Comparison of ENCODE assay signal across 8 mouse cellular contexts in genomic region chr19:7381906-7382247, GRCm38 (mm10). TPM values are rescaled to one million over a fixed set of nuclear protein-coding genes. Genes with fewer than 3 reads are reported as not detected.
A peak's percentile ranks its signal among the peaks of the same experiment; 100 is the strongest.
DNase-seq lines count a peak whose midpoint lies in the region; ATAC-seq and TF ChIP-seq lines count a peak whose summit lies in the region.

No protein-coding gene starts in this region.

- peaks cover 3% of the 10 kb centered on the region; the same call in 1 of the 2 replicates for H3K9me3 ChIP-seq in heart, embryonic 15.5 days (replicated peaks)
- H3K9me3 ChIP-seq in ES-E14 (ENCODE audit: control insufficient read depth, insufficient read depth, low read depth, low read length) = no peaks in the 10 kb centered on the region
- H3K9me3 ChIP-seq in forebrain, embryonic 16.5 days (ENCODE audit: control insufficient read depth, low read length) = no peaks in the 10 kb centered on the region
- H3K9me3 ChIP-seq in midbrain, embryonic 10.5 days (replicated peaks) = 0 out of 2 replicates have a peak, but pooled peaks cover 4% of the 10 kb centered on the region

- H3K4me1 ChIP-seq in heart, embryonic 15.5 days (replicated peaks) = peaks cover 36% of the 10 kb centered on the region
- H3K4me1 ChIP-seq in ES-E14 (ENCODE audit: control insufficient read depth in 2 of 2, insufficient read depth in 2 of 2, low read length in 2 of 2, poor library complexity in 1 of 2) = peaks cover 3 to 14% of the 10 kb centered on the region in 2 experiments; a peak in 2 of 4 replicates
- H3K4me1 ChIP-seq in forebrain, embryonic 16.5 days (replicated peaks; ENCODE audit: control insufficient read depth, insufficient read depth, low read length) = peaks cover 33% of the 10 kb centered on the region
- peaks cover 41% of the 10 kb centered on the region for H3K4me1 ChIP-seq in midbrain, embryonic 10.5 days

- H3K4me3 ChIP-seq in heart, embryonic 15.5 days = peak overlapping the region; percentile 79
- peak overlapping the region; percentile 79 to 84 for H3K4me3 ChIP-seq in ES-E14 (ENCODE audit: insufficient read depth in 1 of 2, low read depth in 1 of 2, low read length in 2 of 2, poor library complexity in 1 of 2, severe bottlenecking in 1 of 2)
- H3K4me3 ChIP-seq in forebrain, embryonic 16.5 days (replicated peaks; ENCODE audit: low read length) = peak overlapping the region; percentile 60
- peak overlapping the region; percentile 82 for H3K4me3 ChIP-seq in midbrain, embryonic 10.5 days

- DNase-seq in heart, adult 18-20 months = no peak
- DNase-seq in ES-E14 (ENCODE audit: low read depth, low spot score) = no peak
- no peak for DNase-seq in midbrain, embryonic 10.5 days (ENCODE audit: low spot score)
- no peak for DNase-seq in cerebellum, adult 18-20 months
- DNase-seq in spleen, adult 18-20 months = no peak
- DNase-seq in yolk sac, embryonic 10.5 days (ENCODE audit: low spot score) = no peak

- in situ Hi-C loops in ES-E14 (cut with MboI; ENCODE audit: low sequenced_read_pairs in 2 of 2, unreplicated experiment in 2 of 2) = no loop called here

- WGBS in heart, embryonic 15.5 days = 4% methylated on average over 8 of the region's 8 CpGs
- 3% methylated on average over 8 of the region's 8 CpGs for WGBS in forebrain, embryonic 16.5 days
- 1% methylated on average over 8 of the region's 8 CpGs for WGBS in midbrain, embryonic 10.5 days

- ATAC-seq in heart, embryonic 15.5 days (replicated peaks; ENCODE audit: insufficient number of reproducible peaks, insufficient read depth, low FRiP score, low read depth) = no peak
- ATAC-seq in forebrain, embryonic 16.5 days = no peak

- peak overlapping the region; percentile 94 for H3K9ac ChIP-seq in heart, embryonic 15.5 days
- H3K9ac ChIP-seq in ES-E14 (ENCODE audit: insufficient read depth, low read depth, low read length, poor library complexity, severe bottlenecking) = peak overlapping the region; percentile 92
- H3K9ac ChIP-seq in forebrain, embryonic 16.5 days (replicated peaks; ENCODE audit: low read depth, low read length) = peak overlapping the region; percentile 93

- peak overlapping the region; percentile 90 for H3K27ac ChIP-seq in heart, embryonic 15.5 days
- H3K27ac ChIP-seq in ES-E14 (ENCODE audit: insufficient read depth, low read depth, low read length, poor library complexity, severe bottlenecking) = peak overlapping the region; percentile 73; the same call in 1 of the 2 replicates
- peak overlapping the region; percentile 96; the same call in 1 of the 2 replicates for H3K27ac ChIP-seq in forebrain, embryonic 16.5 days (ENCODE audit: low read length)
- H3K27ac ChIP-seq in midbrain, embryonic 10.5 days (replicated peaks) = peak overlapping the region; percentile 98

- peak overlapping the region; percentile 78 for H3K4me2 ChIP-seq in heart, embryonic 15.5 days
- H3K4me2 ChIP-seq in forebrain, embryonic 16.5 days (ENCODE audit: low read length) = peak overlapping the region; percentile 64

- no peaks in the 10 kb centered on the region for H3K27me3 ChIP-seq in heart, embryonic 15.5 days
- H3K27me3 ChIP-seq in forebrain, embryonic 16.5 days (replicated peaks; ENCODE audit: control insufficient read depth, insufficient read depth, low read length) = no peaks in the 10 kb centered on the region
- no peaks in the 10 kb centered on the region for H3K27me3 ChIP-seq in midbrain, embryonic 10.5 days (ENCODE audit: low read depth, poor library complexity, severe bottlenecking)

- peaks cover 5% of the 10 kb centered on the region; the same call in 1 of the 2 replicates for H3K36me3 ChIP-seq in heart, embryonic 15.5 days
- H3K36me3 ChIP-seq in ES-E14 (ENCODE audit: control insufficient read depth, insufficient read depth, low read length, poor library complexity, severe bottlenecking) = peaks cover 2% of the 10 kb centered on the region
- no peaks in the 10 kb centered on the region for H3K36me3 ChIP-seq in forebrain, embryonic 16.5 days (ENCODE audit: control insufficient read depth, insufficient read depth)
- peaks cover 52% of the 10 kb centered on the region for H3K36me3 ChIP-seq in midbrain, embryonic 10.5 days

TF ChIP-seq in ES-E14, 5 proteins besides CTCF, POLR2A, EP300 and RAD21:
- TF ChIP-seq HCFC1 (IDR thresholded peaks at IDR 0.05; ENCODE audit: borderline replicate concordance, insufficient read depth, low read length) (no peak), CHD2 (IDR thresholded peaks at IDR 0.05; ENCODE audit: low read depth, low read length) (no peak), ZC3H11A (IDR thresholded peaks at IDR 0.05; ENCODE audit: borderline replicate concordance, low read depth, low read length) (no peak), ZNF384 (IDR thresholded peaks at IDR 0.05; ENCODE audit: low read depth, low read length) (no peak), MAFK (IDR thresholded peaks at IDR 0.05; ENCODE audit: insufficient read depth, low read depth, low read length) (no peak)

RNA-seq across cellular contexts. Expression of gene Spindoc, which starts 0.9 kb away (rescaled TPM):
- 16.9 and 18.7 TPM in 2 replicates for polyA plus RNA-seq in heart, embryonic 15.5 days (2015; fragmentation: Nextera tagmentation; extraction: Ambion mirVana)
- total RNA-seq in heart, adult 18-20 months (2021) = 10 to 100 TPM; 12.9 to 14.9 TPM
- total RNA-seq in ES-E14 (2012; rRNA removed) = 36.8 and 40.0 TPM in 2 replicates
- 35.8 and 39.4 TPM in 2 replicates for polyA plus RNA-seq in forebrain, embryonic 16.5 days (2015; fragmentation: Nextera tagmentation; extraction: Ambion mirVana)
- 43.1 and 51.7 TPM in 2 replicates for polyA plus RNA-seq in midbrain, embryonic 10.5 days (2016; fragmentation: Nextera tagmentation; extraction: Ambion mirVana)

RNA-seq across cellular contexts. Expression of gene 2700081O15Rik, which starts 35.5 kb away (rescaled TPM):
- 3.3 and 4.7 TPM in 2 replicates for polyA plus RNA-seq in heart, embryonic 15.5 days (2015; fragmentation: Nextera tagmentation; extraction: Ambion mirVana)
- total RNA-seq in heart, adult 18-20 months (2021) = 10 to 100 TPM; 11.5 to 11.8 TPM
- 28.3 and 40.4 TPM in 2 replicates for total RNA-seq in ES-E14 (2012; rRNA removed)
- 22.8 and 25.8 TPM in 2 replicates for polyA plus RNA-seq in forebrain, embryonic 16.5 days (2015; fragmentation: Nextera tagmentation; extraction: Ambion mirVana)
- 5.7 and 7.6 TPM in 2 replicates for polyA plus RNA-seq in midbrain, embryonic 10.5 days (2016; fragmentation: Nextera tagmentation; extraction: Ambion mirVana)

RNA-seq across cellular contexts. Expression of gene Mark2, which starts 40.2 kb away (rescaled TPM):
- polyA plus RNA-seq in heart, embryonic 15.5 days (2015; fragmentation: Nextera tagmentation; extraction: Ambion mirVana) = 26.4 and 38.1 TPM in 2 replicates
- 10 to 100 TPM; 43.3 to 49.9 TPM for total RNA-seq in heart, adult 18-20 months (2021)
- total RNA-seq in ES-E14 (2012; rRNA removed) = 44.0 and 47.9 TPM in 2 replicates
- polyA plus RNA-seq in forebrain, embryonic 16.5 days (2015; fragmentation: Nextera tagmentation; extraction: Ambion mirVana) = 41.2 and 43.8 TPM in 2 replicates
- 45.5 and 46.0 TPM in 2 replicates for polyA plus RNA-seq in midbrain, embryonic 10.5 days (2016; fragmentation: Nextera tagmentation; extraction: Ambion mirVana)
